Mouse (Mus musculus) testis, adult 2 months (tissue): ENCODE data around the gene Fbxo47.
A peak's percentile ranks its signal among the peaks of the same experiment; 100 is the strongest.

Experiments
- CTCF ChIP-seq: fragments of 200-500 bp; IDR thresholded peaks from 2 replicates; pipeline ENCODE4 v1.5.1; 2012; ENCODE audit warnings: low read depth, mild to moderate bottlenecking, inconsistent platforms, low read length, moderate library complexity; ENCODE audit not compliant: control insufficient read depth, insufficient read depth, insufficient replicate concordance
- POLR2A ChIP-seq: fragments of 200-500 bp; IDR thresholded peaks from 2 replicates; pipeline ENCODE4 v1.6.1; 2012; ENCODE audit warnings: low read depth, mild to moderate bottlenecking, inconsistent platforms, low read length, moderate library complexity; ENCODE audit not compliant: control insufficient read depth

DNA sequence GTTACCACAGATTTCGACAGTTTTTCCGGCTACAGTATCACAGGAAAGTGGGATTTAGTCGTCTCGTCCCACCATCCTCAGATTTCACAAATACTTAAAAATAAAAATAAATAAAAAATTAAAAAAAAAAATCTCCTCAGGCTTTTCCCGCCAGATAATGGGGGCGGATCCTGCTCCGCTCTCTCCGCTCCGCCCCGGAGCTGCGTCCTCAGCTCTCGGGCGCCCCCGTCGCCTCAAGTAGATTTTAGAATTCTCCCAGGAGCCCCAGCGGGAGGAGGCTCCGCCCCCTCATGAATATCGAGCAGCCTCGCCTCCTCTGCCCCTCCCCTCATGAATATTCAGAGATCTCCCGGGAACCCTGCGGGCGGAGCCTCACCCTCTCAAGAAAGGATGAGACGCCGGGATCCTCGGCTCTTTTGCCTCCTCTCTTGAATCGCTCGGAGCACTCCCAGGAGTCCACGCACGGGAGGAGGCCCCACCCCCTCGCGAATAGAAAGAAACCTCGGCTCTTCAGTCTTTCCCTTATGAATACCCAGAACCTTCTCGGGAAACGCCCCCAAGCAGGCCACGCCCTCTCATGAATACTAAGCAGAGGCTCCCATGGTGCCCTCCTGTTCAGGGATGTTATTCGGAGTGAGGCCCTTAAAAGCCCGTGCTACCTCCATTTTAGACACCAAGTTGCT is at the start of gene Fbxo47:
- TF ChIP-seq CTCF (peak; percentile 35; the same call in 1 of the 2 replicates), POLR2A (peak; percentile 45)
